Mouse (Mus musculus): ENCODE measurements around the gene Hspa1l. TPM values are rescaled to one million over a fixed set of nuclear protein-coding genes. Genes with fewer than 3 reads are reported as not detected.

The Hspa1l gene
- total RNA-seq, 2 experiments from 2014 or later, result 0.27 to 0.34 TPM

Other genes with a start within 250 kb of the Hspa1l start
- gene C4b, start 228.8 kb upstream of the Hspa1l start, total RNA-seq (2021), result 10 to 100 TPM in 1 of 2 experiments, 1 to 10 TPM in 1; 7.6 to 10.3 TPM
- gene Cyp21a1, start 168.1 kb upstream of the Hspa1l start, total RNA-seq (2021), result not detected
- 10 to 100 TPM; 52.2 to 57.6 TPM for gene Stk19, start 135.8 kb upstream of the Hspa1l start, total RNA-seq (2021)
- 10 to 100 TPM; 35.9 to 37.1 TPM for gene Dxo, start 135.7 kb upstream of the Hspa1l start, total RNA-seq (2021)
- 10 to 100 TPM; 64.0 to 65.9 TPM for gene Skiv2l, start 122.5 kb upstream of the Hspa1l start, total RNA-seq (2021)
- 10 to 100 TPM; 30.9 to 37.9 TPM for gene Nelfe, start 122.3 kb upstream of the Hspa1l start, total RNA-seq (2021)
- gene Cfb, start 110.2 kb upstream of the Hspa1l start, total RNA-seq (2021), result under 1 TPM in 1 of 2 experiments, not detected in 1; 0.30 TPM
- 1 to 10 TPM; 6.9 to 7.3 TPM for gene Zbtb12, start 93.2 kb upstream of the Hspa1l start, total RNA-seq (2021)
- gene Gm20547, start 90.7 kb upstream of the Hspa1l start, total RNA-seq (2021), result not detected
- 1 to 10 TPM; 1.5 to 3.6 TPM for gene C2, start 74.4 kb upstream of the Hspa1l start, total RNA-seq (2021)
- 100 to 1,000 TPM; 166 to 167 TPM for gene Ehmt2, start 74.2 kb upstream of the Hspa1l start, total RNA-seq (2021)
- gene Slc44a4, start 58.2 kb upstream of the Hspa1l start, total RNA-seq (2021), result under 1 TPM; 0.55 to 0.66 TPM
- gene Neu1, start 41.5 kb upstream of the Hspa1l start, total RNA-seq (2021), result 10 to 100 TPM; 42.9 to 44.0 TPM
- 10 to 100 TPM in 1 of 2 experiments, 1 to 10 TPM in 1; 9.9 to 15.0 TPM for gene Hspa1b, start 13.5 kb upstream of the Hspa1l start, total RNA-seq (2021)
- gene Gm20481, start 2.8 kb upstream of the Hspa1l start, total RNA-seq (2021), result not detected
- gene Hspa1a, start 547 bp upstream of the Hspa1l start, total RNA-seq (2021), result 10 to 100 TPM; 10.8 to 12.6 TPM
- gene Lsm2, start 9.2 kb downstream of the Hspa1l start, total RNA-seq (2021), result 10 to 100 TPM; 17.3 to 18.0 TPM
- 10 to 100 TPM; 38.0 to 44.7 TPM for gene Vars, start 28.3 kb downstream of the Hspa1l start, total RNA-seq (2021)
- gene Vwa7, start 43.9 kb downstream of the Hspa1l start, total RNA-seq (2021), result under 1 TPM; 0.30 to 0.37 TPM
- under 1 TPM; 0.60 to 0.83 TPM for gene Sapcd1, start 55.3 kb downstream of the Hspa1l start, total RNA-seq (2021)
- under 1 TPM; 0.76 to 0.96 TPM for gene Msh5, start 74.0 kb downstream of the Hspa1l start, total RNA-seq (2021)
- gene Clic1, start 77.3 kb downstream of the Hspa1l start, total RNA-seq (2021), result 10 to 100 TPM in 1 of 2 experiments, 1 to 10 TPM in 1; 9.9 to 11.6 TPM
- gene Ddah2, start 86.3 kb downstream of the Hspa1l start, total RNA-seq (2021), result 10 to 100 TPM; 12.1 to 12.5 TPM
- not detected for gene Ly6g6c, start 92.7 kb downstream of the Hspa1l start, total RNA-seq (2021)
- gene Mpig6b, start 93.5 kb downstream of the Hspa1l start, total RNA-seq (2021), result not detected
- 1 to 10 TPM; 2.4 to 2.7 TPM for gene Ly6g6e, start 104.2 kb downstream of the Hspa1l start, total RNA-seq (2021)
- 1 to 10 TPM in 1 of 2 experiments, under 1 TPM in 1; 0.69 to 1.9 TPM for gene Ly6g6d, start 105.4 kb downstream of the Hspa1l start, total RNA-seq (2021)
- gene Ly6g6f, start 112.9 kb downstream of the Hspa1l start, total RNA-seq (2021), result not detected
- gene Abhd16a, start 116.6 kb downstream of the Hspa1l start, total RNA-seq (2021), result 100 to 1,000 TPM; 107 to 109 TPM
- gene Ly6g5c, start 135.6 kb downstream of the Hspa1l start, total RNA-seq (2021), result not detected
- gene Ly6g5b, start 142.7 kb downstream of the Hspa1l start, total RNA-seq (2021), result under 1 TPM; 0.69 to 0.94 TPM
- gene Gpank1, start 148.8 kb downstream of the Hspa1l start, total RNA-seq (2021), result 10 to 100 TPM; 13.1 to 15.2 TPM
- 100 to 1,000 TPM; 183 to 185 TPM for gene Csnk2b, start 149.3 kb downstream of the Hspa1l start, total RNA-seq (2021)
- 10 to 100 TPM; 24.1 to 29.8 TPM for gene D17H6S53E, start 153.7 kb downstream of the Hspa1l start, total RNA-seq (2021)
- not detected for gene Apom, start 159.3 kb downstream of the Hspa1l start, total RNA-seq (2021)
- 100 to 1,000 TPM; 286 to 292 TPM for gene Bag6, start 162.5 kb downstream of the Hspa1l start, total RNA-seq (2021)
- gene Prrc2a, start 192.2 kb downstream of the Hspa1l start, total RNA-seq (2021), result 100 to 1,000 TPM; 268 to 285 TPM
- 10 to 100 TPM; 10.8 to 11.1 TPM for gene Aif1, start 203.4 kb downstream of the Hspa1l start, total RNA-seq (2021)
- gene Lst1, start 215.7 kb downstream of the Hspa1l start, total RNA-seq (2021), result 10 to 100 TPM in 1 of 2 experiments, 1 to 10 TPM in 1; 6.1 to 10.1 TPM
- under 1 TPM; 0.64 to 0.99 TPM for gene Ltb, start 221.7 kb downstream of the Hspa1l start, total RNA-seq (2021)
- not detected for gene Tnf, start 229.3 kb downstream of the Hspa1l start, total RNA-seq (2021)
- gene Lta, start 232.6 kb downstream of the Hspa1l start, total RNA-seq (2021), result under 1 TPM; 0.34 to 0.39 TPM
- gene Gm16181, start 248.1 kb downstream of the Hspa1l start, total RNA-seq (2021), result not detected